Mouse (Mus musculus): ENCODE results near the gene Phf21a. TPM values are rescaled to one million over a fixed set of nuclear protein-coding genes. Genes with fewer than 3 reads are reported as not detected.

Phf21a gene
- polyA plus RNA-seq, 1 experiment: 7.1 TPM

- no peak for TF ChIP-seq GATA1 (IDR thresholded peaks at IDR 0.05; ENCODE audit: low read length)
Measured at GRCm38 (mm10) chr2:92331410-92331809, 238.5 kb downstream of the Phf21a start.

- TF ChIP-seq GATA1 (IDR thresholded peaks at IDR 0.05; ENCODE audit: low read length): no peak
Measured at GRCm38 (mm10) chr2:92331871-92332270, 239.0 kb downstream of the Phf21a start.

GRCm38 (mm10) chr2:92342418-92342817 is 249.5 kb downstream of the Phf21a start:
- no peak for TF ChIP-seq GATA1 (IDR thresholded peaks at IDR 0.05; ENCODE audit: low read length)

GRCm38 (mm10) chr2:92347191-92347590 is 254.3 kb downstream of the Phf21a start:
- TF ChIP-seq GATA1 (IDR thresholded peaks at IDR 0.05; ENCODE audit: low read length): no peak

GRCm38 (mm10) chr2:92349589-92350425 is 256.9 kb downstream of the Phf21a start:
- TF ChIP-seq GATA1 (IDR thresholded peaks at IDR 0.05; ENCODE audit: low read length): no peak

GRCm38 (mm10) chr2:92350686-92351085 is 257.8 kb downstream of the Phf21a start:
- no peak for TF ChIP-seq GATA1 (IDR thresholded peaks at IDR 0.05; ENCODE audit: low read length)

GRCm38 (mm10) chr2:92353402-92353801 is 260.5 kb downstream of the Phf21a start:
- TF ChIP-seq GATA1 (IDR thresholded peaks at IDR 0.05; ENCODE audit: low read length): no peak

- TF ChIP-seq GATA1 (IDR thresholded peaks at IDR 0.05; ENCODE audit: low read length): no peak
Measured at GRCm38 (mm10) chr2:92354224-92354623, 261.3 kb downstream of the Phf21a start.

GRCm38 (mm10) chr2:92359301-92359700 is 266.4 kb downstream of the Phf21a start:
- no peak for TF ChIP-seq GATA1 (IDR thresholded peaks at IDR 0.05; ENCODE audit: low read length)

- no peak for TF ChIP-seq GATA1 (IDR thresholded peaks at IDR 0.05; ENCODE audit: low read length)
Measured at GRCm38 (mm10) chr2:92360186-92360823, 267.4 kb downstream of the Phf21a start.

- TF ChIP-seq GATA1 (IDR thresholded peaks at IDR 0.05; ENCODE audit: low read length): no peak
Measured at GRCm38 (mm10) chr2:92360893-92361292, 268.0 kb downstream of the Phf21a start.

GRCm38 (mm10) chr2:92361795-92362194 is 268.9 kb downstream of the Phf21a start:
- no peak for TF ChIP-seq GATA1 (IDR thresholded peaks at IDR 0.05; ENCODE audit: low read length)

- no peak for TF ChIP-seq GATA1 (IDR thresholded peaks at IDR 0.05; ENCODE audit: low read length)
Measured at GRCm38 (mm10) chr2:92362571-92363228, 269.8 kb downstream of the Phf21a start.

GRCm38 (mm10) chr2:92364086-92364485 is 271.2 kb downstream of the Phf21a start:
- no peak for TF ChIP-seq GATA1 (IDR thresholded peaks at IDR 0.05; ENCODE audit: low read length)

GRCm38 (mm10) chr2:92365568-92365967 is 272.7 kb downstream of the Phf21a start:
- no peak for TF ChIP-seq GATA1 (IDR thresholded peaks at IDR 0.05; ENCODE audit: low read length)

GRCm38 (mm10) chr2:92367383-92368029 is 274.6 kb downstream of the Phf21a start:
- TF ChIP-seq GATA1 (IDR thresholded peaks at IDR 0.05; ENCODE audit: low read length): no peak
